Mouse (Mus musculus): ENCODE results near the gene Samd4b. TPM values are rescaled to one million over a fixed set of nuclear protein-coding genes. Genes with fewer than 3 reads are reported as not detected.
A peak's percentile ranks its signal among the peaks of the same experiment; 100 is the strongest.

Gene Samd4b
- polyA plus RNA-seq, 2 experiments = 33.0 to 82.0 TPM

DNA sequence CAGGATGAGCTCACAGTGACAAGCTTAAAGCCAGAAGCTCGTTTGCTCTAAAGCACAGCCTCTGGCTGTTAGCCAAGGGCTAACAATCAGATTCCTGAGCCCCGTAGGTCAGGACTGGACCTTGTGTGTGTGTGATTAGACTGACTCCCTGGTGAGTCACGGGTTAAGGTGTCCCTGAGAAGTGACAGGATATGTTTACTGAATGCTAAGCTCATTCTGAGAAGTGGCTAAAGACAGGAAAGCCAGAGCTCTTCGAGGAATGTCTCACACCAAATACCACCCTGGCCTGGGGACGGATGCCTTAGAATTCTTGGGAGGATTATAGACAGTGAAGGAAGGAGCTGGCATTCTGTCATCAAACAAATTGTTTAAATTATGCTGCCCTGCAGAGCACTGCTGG, 240.0 kb downstream of the Samd4b start:
- DNase-seq (ENCODE audit: low spot score) (peak; percentile 33), ATAC-seq (ENCODE audit: low FRiP score, low read depth) (peak; percentile 2; the same call in 1 of the 2 replicates)
- WGBS = 8% methylated on average over 5 of the region's 5 CpGs
- H3K4me2 ChIP-seq (replicated peaks; ENCODE audit: low read depth, low read length, severe bottlenecking) = no peak overlapping the region
- H3K27me3 ChIP-seq (ENCODE audit: control insufficient read depth, insufficient read depth, low read length) = no peaks in the 10 kb centered on the region
- no peak for TF ChIP-seq POLR2A (IDR thresholded peaks at IDR 0.05; ENCODE audit: borderline replicate concordance, extremely low read depth, insufficient read depth, insufficient read length)
- H3K27ac ChIP-seq (replicated peaks; ENCODE audit: low read depth, low read length) = peak overlapping the region; percentile 49; the same call in 1 of the 2 replicates
- no peak overlapping the region for H3K9ac ChIP-seq (ENCODE audit: low read depth, low read length, severe bottlenecking)
- no peaks in the 10 kb centered on the region for H3K9me3 ChIP-seq (ENCODE audit: control insufficient read depth, low read length)
- peaks cover 8% of the 10 kb centered on the region; the same call in 1 of the 2 replicates for H3K4me1 ChIP-seq (ENCODE audit: control insufficient read depth, insufficient read depth, low read length)
- peaks cover 66% of the 10 kb centered on the region for H3K36me3 ChIP-seq (ENCODE audit: control insufficient read depth, insufficient read depth, low read length)
- no peak overlapping the region for H3K4me3 ChIP-seq (replicated peaks; ENCODE audit: low read length)

DNA sequence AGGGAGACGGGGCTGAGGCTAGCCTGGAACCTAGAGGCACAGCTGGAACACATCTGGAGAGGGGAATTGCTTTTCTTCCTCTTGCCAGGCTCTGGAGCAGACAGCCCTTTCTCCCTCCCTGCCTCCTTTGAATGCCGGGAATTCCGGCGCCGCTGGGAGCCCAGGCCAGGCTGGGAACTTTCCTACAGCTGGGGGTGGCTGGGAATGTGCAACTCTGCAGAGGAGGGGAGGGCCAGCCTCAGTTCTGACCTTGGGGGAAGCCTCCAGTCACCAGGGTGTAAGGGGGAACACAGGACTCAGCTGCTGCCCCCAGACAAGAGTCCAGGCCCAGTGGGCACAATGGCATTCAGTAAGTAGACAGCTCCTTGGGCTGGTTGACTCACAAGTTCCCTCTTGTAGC, 241.0 kb downstream of the Samd4b start:
- 0% methylated on average over 5 of the region's 5 CpGs for WGBS

DNA sequence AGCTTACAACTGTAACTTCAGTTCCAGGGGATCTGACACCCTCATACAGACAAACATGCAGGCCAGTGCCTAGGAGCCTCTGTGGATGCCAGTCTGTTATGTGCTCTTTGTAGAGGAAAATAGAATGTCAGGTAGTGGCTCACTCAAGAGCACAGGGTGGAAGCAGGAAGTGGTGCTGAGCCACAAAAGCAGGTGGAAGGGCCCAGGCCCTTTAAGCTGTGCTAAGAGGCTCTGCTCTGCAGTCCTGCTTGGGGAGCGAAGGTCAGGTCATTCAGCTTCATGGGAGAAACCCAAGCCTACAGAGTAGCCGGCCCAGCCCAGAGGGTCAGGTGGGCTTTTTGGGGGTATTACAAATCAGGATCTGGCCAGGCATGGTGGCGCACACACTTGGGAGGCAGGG, 242.7 kb downstream of the Samd4b start:
- no peak for TF ChIP-seq POLR2A (IDR thresholded peaks at IDR 0.05; ENCODE audit: borderline replicate concordance, extremely low read depth, insufficient read depth, insufficient read length)
- ATAC-seq (ENCODE audit: low FRiP score, low read depth) = no peak
- H3K27ac ChIP-seq (replicated peaks; ENCODE audit: low read depth, low read length) = no peak overlapping the region
- no peak overlapping the region for H3K9ac ChIP-seq (ENCODE audit: low read depth, low read length, severe bottlenecking)
- no peak overlapping the region for H3K4me2 ChIP-seq (replicated peaks; ENCODE audit: low read depth, low read length, severe bottlenecking)
- H3K36me3 ChIP-seq (ENCODE audit: control insufficient read depth, insufficient read depth, low read length) = peaks cover 52% of the 10 kb centered on the region
- no peak overlapping the region for H3K4me3 ChIP-seq (replicated peaks; ENCODE audit: low read length)
- no peaks in the 10 kb centered on the region for H3K9me3 ChIP-seq (ENCODE audit: control insufficient read depth, low read length)
- H3K27me3 ChIP-seq (ENCODE audit: control insufficient read depth, insufficient read depth, low read length) = no peaks in the 10 kb centered on the region
- peaks cover 12% of the 10 kb centered on the region for H3K4me1 ChIP-seq (ENCODE audit: control insufficient read depth, insufficient read depth, low read length)
- 89% methylated on average over 3 of the region's 3 CpGs for WGBS
- DNase-seq (ENCODE audit: low spot score) = no peak

More for the DNA sequence above, 241.0 kb downstream of the Samd4b start:
- peaks cover 8% of the 10 kb centered on the region for H3K4me1 ChIP-seq (ENCODE audit: control insufficient read depth, insufficient read depth, low read length)
- no peak overlapping the region for H3K4me2 ChIP-seq (replicated peaks; ENCODE audit: low read depth, low read length, severe bottlenecking)
- H3K9me3 ChIP-seq (ENCODE audit: control insufficient read depth, low read length) = no peaks in the 10 kb centered on the region
- TF ChIP-seq POLR2A (IDR thresholded peaks at IDR 0.05; ENCODE audit: borderline replicate concordance, extremely low read depth, insufficient read depth, insufficient read length) = no peak
- H3K27ac ChIP-seq (replicated peaks; ENCODE audit: low read depth, low read length) = peak overlapping the region; percentile 49
- H3K36me3 ChIP-seq (ENCODE audit: control insufficient read depth, insufficient read depth, low read length) = peaks cover 66% of the 10 kb centered on the region
- DNase-seq (ENCODE audit: low spot score) (peak; percentile 65), ATAC-seq (ENCODE audit: low FRiP score, low read depth) (peak; percentile 53)
- no peak overlapping the region for H3K4me3 ChIP-seq (replicated peaks; ENCODE audit: low read length)
- no peak overlapping the region for H3K9ac ChIP-seq (ENCODE audit: low read depth, low read length, severe bottlenecking)
- H3K27me3 ChIP-seq (ENCODE audit: control insufficient read depth, insufficient read depth, low read length) = no peaks in the 10 kb centered on the region

DNA sequence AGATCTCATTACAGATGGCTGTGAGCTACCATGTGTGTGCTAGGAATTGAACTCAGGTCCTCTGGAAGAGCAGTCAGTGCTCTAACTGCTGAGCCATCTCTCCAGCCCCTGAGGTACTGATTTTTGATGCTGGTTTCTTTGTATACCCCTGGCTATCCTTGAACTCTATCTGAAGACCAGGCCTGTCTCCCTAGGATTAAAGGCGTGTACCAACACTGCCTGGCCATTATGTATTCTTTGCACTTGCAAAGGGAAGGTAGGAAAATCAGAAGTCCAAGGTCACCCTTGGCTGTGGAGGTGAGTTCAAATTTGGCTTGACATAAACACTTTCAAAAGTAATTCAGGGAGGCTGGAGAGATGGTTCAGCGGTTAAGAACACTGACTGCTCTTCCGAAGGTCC, 243.3 kb downstream of the Samd4b start:
- H3K27me3 ChIP-seq (ENCODE audit: control insufficient read depth, insufficient read depth, low read length) = no peaks in the 10 kb centered on the region
- ATAC-seq (ENCODE audit: low FRiP score, low read depth) (no peak), DNase-seq (ENCODE audit: low spot score) (no peak)
- H3K9me3 ChIP-seq (ENCODE audit: control insufficient read depth, low read length) = no peaks in the 10 kb centered on the region
- H3K27ac ChIP-seq (replicated peaks; ENCODE audit: low read depth, low read length) = no peak overlapping the region
- H3K4me1 ChIP-seq (ENCODE audit: control insufficient read depth, insufficient read depth, low read length) = peaks cover 15% of the 10 kb centered on the region
- H3K36me3 ChIP-seq (ENCODE audit: control insufficient read depth, insufficient read depth, low read length) = peaks cover 45% of the 10 kb centered on the region
- H3K4me3 ChIP-seq (replicated peaks; ENCODE audit: low read length) = no peak overlapping the region
- H3K4me2 ChIP-seq (replicated peaks; ENCODE audit: low read depth, low read length, severe bottlenecking) = no peak overlapping the region
- no peak for TF ChIP-seq POLR2A (IDR thresholded peaks at IDR 0.05; ENCODE audit: borderline replicate concordance, extremely low read depth, insufficient read depth, insufficient read length)
- WGBS = 93% methylated on average over 3 of the region's 3 CpGs
- H3K9ac ChIP-seq (ENCODE audit: low read depth, low read length, severe bottlenecking) = no peak overlapping the region

DNA sequence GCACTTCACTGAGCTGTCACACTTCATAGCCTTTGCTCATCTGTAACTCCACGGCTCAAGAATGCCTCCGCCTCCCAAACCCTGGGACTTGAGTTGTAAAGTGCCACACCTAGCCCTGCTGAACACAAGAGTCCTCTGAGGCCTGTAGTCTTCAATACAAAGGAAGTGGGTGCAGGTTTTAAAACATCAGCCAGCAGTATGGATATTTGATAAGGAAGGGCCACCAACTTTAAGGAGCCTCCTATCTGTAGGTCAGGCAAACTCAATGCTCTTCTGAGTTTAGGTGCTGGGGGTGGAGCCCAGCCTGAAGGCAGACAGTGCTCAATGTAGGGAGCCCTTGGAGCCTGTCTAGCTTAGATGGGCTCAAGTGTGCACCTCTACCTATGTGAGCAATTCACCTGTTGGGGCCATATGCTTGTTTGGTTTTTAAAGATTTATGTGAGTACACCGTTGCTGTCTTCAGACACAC, 243.8 kb downstream of the Samd4b start:
- 87% methylated on average over 3 of the region's 3 CpGs for WGBS
- no peak overlapping the region for H3K9ac ChIP-seq (ENCODE audit: low read depth, low read length, severe bottlenecking)
- no peaks in the 10 kb centered on the region for H3K9me3 ChIP-seq (ENCODE audit: control insufficient read depth, low read length)
- H3K36me3 ChIP-seq (ENCODE audit: control insufficient read depth, insufficient read depth, low read length) = peaks cover 41% of the 10 kb centered on the region
- DNase-seq (ENCODE audit: low spot score) (no peak), ATAC-seq (ENCODE audit: low FRiP score, low read depth) (no peak)
- no peak for TF ChIP-seq POLR2A (IDR thresholded peaks at IDR 0.05; ENCODE audit: borderline replicate concordance, extremely low read depth, insufficient read depth, insufficient read length)
- no peak overlapping the region for H3K4me2 ChIP-seq (replicated peaks; ENCODE audit: low read depth, low read length, severe bottlenecking)
- no peak overlapping the region for H3K27ac ChIP-seq (replicated peaks; ENCODE audit: low read depth, low read length)
- H3K4me3 ChIP-seq (replicated peaks; ENCODE audit: low read length) = no peak overlapping the region
- peaks cover 17% of the 10 kb centered on the region for H3K4me1 ChIP-seq (ENCODE audit: control insufficient read depth, insufficient read depth, low read length)
- H3K27me3 ChIP-seq (ENCODE audit: control insufficient read depth, insufficient read depth, low read length) = no peaks in the 10 kb centered on the region

DNA sequence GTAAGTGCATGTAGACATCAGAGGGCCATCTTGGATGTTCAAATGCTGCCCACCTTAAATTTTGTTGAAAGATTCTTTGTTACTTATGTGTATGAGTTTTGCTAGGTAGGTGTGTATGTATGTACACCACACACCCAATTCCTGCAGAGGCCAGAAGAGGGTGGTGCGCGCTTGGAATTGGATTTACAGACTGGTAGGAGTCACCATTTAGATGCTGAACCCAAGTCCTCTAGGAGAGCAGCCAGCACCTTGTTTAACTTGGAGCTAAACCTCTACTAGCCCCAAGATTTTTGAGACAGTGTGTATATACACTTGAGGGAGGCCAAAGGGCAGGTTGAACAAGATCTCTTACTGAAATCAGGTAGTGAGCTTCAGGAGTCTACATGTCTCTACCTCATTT, 244.7 kb downstream of the Samd4b start:
- Histone ChIP-seq H3K27me3 (ENCODE audit: control insufficient read depth, insufficient read depth, low read length) (no peaks in the 10 kb centered on the region), H3K4me1 (ENCODE audit: control insufficient read depth, insufficient read depth, low read length) (peaks cover 17% of the 10 kb centered on the region), H3K4me2 (replicated peaks; ENCODE audit: low read depth, low read length, severe bottlenecking) (no peak overlapping the region), H3K36me3 (ENCODE audit: control insufficient read depth, insufficient read depth, low read length) (peaks cover 36% of the 10 kb centered on the region), H3K9me3 (ENCODE audit: control insufficient read depth, low read length) (no peaks in the 10 kb centered on the region), H3K4me3 (replicated peaks; ENCODE audit: low read length) (no peak overlapping the region), H3K9ac (ENCODE audit: low read depth, low read length, severe bottlenecking) (no peak overlapping the region), H3K27ac (replicated peaks; ENCODE audit: low read depth, low read length) (no peak overlapping the region)
- no peak for TF ChIP-seq POLR2A (IDR thresholded peaks at IDR 0.05; ENCODE audit: borderline replicate concordance, extremely low read depth, insufficient read depth, insufficient read length)
- no peak for ATAC-seq (ENCODE audit: low FRiP score, low read depth)
- WGBS = 100% methylated on average over 2 of the region's 2 CpGs
- DNase-seq (ENCODE audit: low spot score) = no peak
